ENCODE assay signal across 26 mouse cellular contexts in genomic region chr2:15144781-15145180, GRCm38 (mm10).
"Had no signal": no experiment of that assay in that cellular context is flagged by ENCODE, and none has a peak within 500 bp of the region (broad histone marks: within the 10 kb centered on the region; RNA-seq: fewer than 3 reads in every experiment).

No protein-coding gene starts in this region.

- ATAC-seq: forebrain, embryonic 13.5 days; forebrain, embryonic 14.5 days; forebrain, embryonic 15.5 days; forebrain, embryonic 16.5 days; forebrain, postnatal 0 days had no signal

- H3K4me1 ChIP-seq: embryonic facial prominence, embryonic 12.5 days; embryonic facial prominence, embryonic 13.5 days; embryonic facial prominence, embryonic 15.5 days; forebrain, embryonic 10.5 days; forebrain, embryonic 12.5 days; forebrain, embryonic 13.5 days; forebrain, embryonic 15.5 days; heart, embryonic 10.5 days had no signal

- H3K36me3 ChIP-seq: embryonic facial prominence, embryonic 12.5 days; embryonic facial prominence, embryonic 13.5 days; embryonic facial prominence, embryonic 15.5 days; forebrain, embryonic 10.5 days; forebrain, embryonic 12.5 days; forebrain, embryonic 15.5 days; heart, embryonic 10.5 days had no signal

- DNase-seq: cerebellum, adult 9-11 months; cerebellum, postnatal 10 days; cerebellum, postnatal 14 days; cerebellum, postnatal 25 days; cerebellum, postnatal 36 days; embryo, embryonic 11 days; forebrain, postnatal 0 days; gastrocnemius, adult 2 months; gastrocnemius, postnatal 10 days; gastrocnemius, postnatal 14 days; gastrocnemius, postnatal 25 days; gastrocnemius, postnatal 36 days; heart, adult 11 months; heart, adult 18-20 months; heart, adult 2 months had no signal

- H3K27ac ChIP-seq: embryonic facial prominence, embryonic 12.5 days; embryonic facial prominence, embryonic 13.5 days; embryonic facial prominence, embryonic 15.5 days; forebrain, embryonic 10.5 days; forebrain, embryonic 12.5 days; forebrain, embryonic 13.5 days; forebrain, embryonic 15.5 days; gastrocnemius, adult 2 months; heart, adult 2 months; heart, embryonic 10.5 days had no signal

- H3K4me2 ChIP-seq: embryonic facial prominence, embryonic 12.5 days; embryonic facial prominence, embryonic 13.5 days; embryonic facial prominence, embryonic 15.5 days; forebrain, embryonic 12.5 days; forebrain, embryonic 13.5 days; forebrain, embryonic 15.5 days had no signal

- H3K9ac ChIP-seq: embryonic facial prominence, embryonic 12.5 days; embryonic facial prominence, embryonic 13.5 days; embryonic facial prominence, embryonic 15.5 days; forebrain, embryonic 12.5 days; forebrain, embryonic 13.5 days; forebrain, embryonic 15.5 days; forebrain, postnatal 0 days had no signal

- H3K4me3 ChIP-seq: embryonic facial prominence, embryonic 12.5 days; embryonic facial prominence, embryonic 13.5 days; embryonic facial prominence, embryonic 15.5 days; erythroblast, embryonic 14.5 days; forebrain, embryonic 10.5 days; forebrain, embryonic 12.5 days; forebrain, embryonic 13.5 days; forebrain, embryonic 15.5 days; gastrocnemius, adult 2 months; heart, adult 2 months; heart, embryonic 10.5 days had no signal

- H3K9me3 ChIP-seq: embryonic facial prominence, embryonic 12.5 days; embryonic facial prominence, embryonic 13.5 days; embryonic facial prominence, embryonic 15.5 days; forebrain, embryonic 10.5 days; forebrain, embryonic 12.5 days; forebrain, embryonic 15.5 days; heart, embryonic 10.5 days had no signal

- H3K27me3 ChIP-seq: embryonic facial prominence, embryonic 12.5 days; embryonic facial prominence, embryonic 13.5 days; embryonic facial prominence, embryonic 15.5 days; forebrain, embryonic 12.5 days; forebrain, embryonic 13.5 days; forebrain, embryonic 15.5 days had no signal
